Mouse (Mus musculus) left cerebral cortex, adult 11 months (tissue): ENCODE results near the gene Sgpp2.

ENCODE experiments used
- DNase-seq: peaks from one replicate; pipeline ENCODE4 v3.0.0; 2022; ENCODE audit warnings: low spot score

Sgpp2 gene

GRCm38 (mm10) chr1:78409396-78409795, 99.3 kb downstream of the Sgpp2 start:
- no peak for DNase-seq

GRCm38 (mm10) chr1:78412668-78413067, 102.5 kb downstream of the Sgpp2 start:
- DNase-seq = no peak

- no peak for DNase-seq
Measured at GRCm38 (mm10) chr1:78414421-78414820, 104.3 kb downstream of the Sgpp2 start.

- no peak for DNase-seq
Measured at GRCm38 (mm10) chr1:78417154-78417911, 107.2 kb downstream of the Sgpp2 start.

GRCm38 (mm10) chr1:78419593-78419992, 109.4 kb downstream of the Sgpp2 start:
- peak; percentile 31 for DNase-seq

GRCm38 (mm10) chr1:78420271-78420670, 110.1 kb downstream of the Sgpp2 start:
- DNase-seq = no peak

- no peak for DNase-seq
Measured at GRCm38 (mm10) chr1:78421749-78422148, 111.6 kb downstream of the Sgpp2 start.

GRCm38 (mm10) chr1:78422576-78422975, 112.4 kb downstream of the Sgpp2 start:
- DNase-seq = no peak

GRCm38 (mm10) chr1:78424848-78425247, 114.7 kb downstream of the Sgpp2 start:
- DNase-seq = no peak

GRCm38 (mm10) chr1:78425309-78425708, 115.2 kb downstream of the Sgpp2 start:
- DNase-seq = no peak

- peak; percentile 23 for DNase-seq
Measured at GRCm38 (mm10) chr1:78425793-78426700, 115.9 kb downstream of the Sgpp2 start.

- DNase-seq = no peak
Measured at GRCm38 (mm10) chr1:78426841-78427240, 116.7 kb downstream of the Sgpp2 start.

- no peak for DNase-seq
Measured at GRCm38 (mm10) chr1:78428851-78429250, 118.7 kb downstream of the Sgpp2 start.

- no peak for DNase-seq
Measured at GRCm38 (mm10) chr1:78433472-78433871, 123.3 kb downstream of the Sgpp2 start.

GRCm38 (mm10) chr1:78435967-78436366, 125.8 kb downstream of the Sgpp2 start:
- DNase-seq = no peak

- DNase-seq = no peak
Measured at GRCm38 (mm10) chr1:78436445-78436844, 126.3 kb downstream of the Sgpp2 start.

GRCm38 (mm10) chr1:78437150-78437549, 127.0 kb downstream of the Sgpp2 start:
- DNase-seq = no peak

GRCm38 (mm10) chr1:78440716-78441115, 130.6 kb downstream of the Sgpp2 start:
- DNase-seq = no peak

GRCm38 (mm10) chr1:78443056-78443455, 132.9 kb downstream of the Sgpp2 start:
- DNase-seq = no peak

GRCm38 (mm10) chr1:78446232-78446631, 136.1 kb downstream of the Sgpp2 start:
- DNase-seq = no peak

GRCm38 (mm10) chr1:78446742-78447141, 136.6 kb downstream of the Sgpp2 start:
- DNase-seq = no peak

GRCm38 (mm10) chr1:78448091-78448490, 137.9 kb downstream of the Sgpp2 start:
- no peak for DNase-seq
